Mouse (Mus musculus) ovary, adult 10 weeks (tissue): ENCODE results near the gene Zscan21. TPM values are rescaled to one million over a fixed set of nuclear protein-coding genes. Genes with fewer than 3 reads are reported as not detected.

Experiments
- polyA plus RNA-seq: library from polyadenylated mRNA; stranded (reverse); fragments of 350-450 nt; fragmentation: Illumina TruSeq; extraction: RNeasy Lipid Tissue Mini Kit (QIAGEN cat#74804); gene quantifications from one replicate; pipeline ENCODE4 v1.2.3, GENCODE M21; 2014

Gene Zscan21
- polyA plus RNA-seq, result 20.4 TPM

DNA sequence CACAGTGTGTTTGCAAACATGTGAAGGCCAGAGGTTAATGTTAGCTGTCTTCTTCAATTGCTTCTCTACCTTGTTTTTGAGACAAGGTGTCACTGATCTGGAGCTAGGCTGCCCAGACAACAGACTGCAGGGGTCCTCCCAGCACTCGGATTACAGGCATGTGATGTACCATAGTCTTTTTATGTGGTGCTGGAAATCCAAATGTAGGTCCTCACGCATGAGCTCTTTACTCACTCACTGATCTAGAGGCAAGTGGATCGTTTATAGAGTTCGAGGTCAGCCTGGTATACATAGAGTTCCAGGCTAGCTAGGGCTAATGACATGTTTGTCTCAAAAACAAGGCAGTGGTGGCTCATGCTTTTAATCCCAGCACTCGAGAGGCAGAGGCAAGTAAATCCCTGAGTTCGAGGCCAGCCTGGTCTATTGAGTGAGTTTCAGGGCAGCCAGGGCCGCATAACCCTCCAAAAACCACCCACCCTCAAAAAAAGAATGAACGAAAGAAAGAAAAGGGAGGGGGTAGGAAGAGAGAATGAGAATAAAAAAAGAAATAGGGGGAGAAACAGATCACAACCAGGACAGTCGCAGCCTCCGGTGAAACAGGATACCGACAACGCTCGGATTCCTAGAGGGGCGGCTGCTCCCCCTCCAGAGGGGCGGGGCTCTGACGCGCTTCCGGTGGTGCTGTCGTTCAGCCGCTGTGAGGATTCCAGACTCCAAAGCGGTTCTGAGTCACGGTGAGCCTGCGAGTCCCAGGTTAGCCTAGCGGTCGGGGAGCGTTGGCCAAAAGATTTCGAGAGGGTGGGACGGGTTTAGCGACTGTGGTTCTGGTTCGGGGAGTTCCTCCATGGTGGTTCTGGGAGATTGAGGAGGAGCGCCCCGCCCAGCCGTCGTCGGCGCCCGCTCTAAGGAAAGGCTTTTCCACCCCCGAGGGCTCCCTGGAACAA lies at the start of gene Zscan21:
Gene Zscan21 (plus strand): TSS at position 649 of the 944 bp plus-strand sequence.

DNA sequence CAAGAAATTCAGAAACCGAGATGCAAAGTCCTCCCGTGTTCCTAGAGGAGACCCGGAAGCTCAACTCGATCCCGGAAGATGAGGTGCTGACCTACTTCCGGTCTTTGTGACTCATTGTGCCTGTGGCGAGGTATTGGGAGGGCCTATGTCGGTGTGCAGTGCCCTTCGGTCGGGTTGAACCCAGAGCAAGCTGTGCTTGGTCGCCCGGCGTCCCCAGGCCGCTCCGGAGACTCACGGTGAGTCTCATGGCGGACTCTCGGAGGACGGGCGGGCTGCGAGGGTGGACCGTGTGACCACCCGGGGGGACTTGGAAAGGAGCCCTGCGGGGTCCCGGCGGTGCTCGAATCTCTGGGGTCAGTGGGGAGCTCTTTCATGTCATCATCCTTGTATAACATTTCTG lies 31.7 kb upstream of the Zscan21 start, which contains the start of gene Zkscan1:
Gene Zkscan1 (plus strand): TSS at position 89 of the 400 bp plus-strand sequence.

DNA sequence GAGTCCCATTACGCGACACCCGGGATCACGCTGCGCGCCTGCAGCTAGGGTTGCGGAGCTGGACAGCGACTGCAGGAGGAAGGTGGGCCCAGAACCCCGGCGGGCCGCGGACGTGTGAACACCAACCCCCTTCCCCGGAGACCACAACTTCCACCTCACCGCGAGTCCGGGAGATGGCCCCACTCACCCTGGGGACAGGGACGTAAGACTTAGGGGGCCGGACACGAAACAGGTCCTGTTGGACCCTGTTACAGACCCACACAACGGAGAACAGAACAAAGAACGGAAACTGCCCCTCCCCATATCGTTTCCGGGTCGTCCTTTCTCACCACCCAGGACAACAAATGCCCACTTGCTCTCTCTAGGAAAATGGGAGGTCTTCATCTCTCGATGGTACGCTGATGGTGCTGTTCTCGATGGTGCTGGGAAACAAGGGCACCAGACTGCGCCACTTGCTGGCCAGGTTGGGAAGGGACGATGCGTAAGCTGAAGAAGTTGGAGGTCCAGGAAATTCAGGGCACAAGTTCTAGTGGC lies 38.8 kb downstream of the Zscan21 start, which contains the start of gene Zfp113:
Gene Zfp113 (minus strand): TSS at position 302 of the 534 bp plus-strand sequence.

DNA sequence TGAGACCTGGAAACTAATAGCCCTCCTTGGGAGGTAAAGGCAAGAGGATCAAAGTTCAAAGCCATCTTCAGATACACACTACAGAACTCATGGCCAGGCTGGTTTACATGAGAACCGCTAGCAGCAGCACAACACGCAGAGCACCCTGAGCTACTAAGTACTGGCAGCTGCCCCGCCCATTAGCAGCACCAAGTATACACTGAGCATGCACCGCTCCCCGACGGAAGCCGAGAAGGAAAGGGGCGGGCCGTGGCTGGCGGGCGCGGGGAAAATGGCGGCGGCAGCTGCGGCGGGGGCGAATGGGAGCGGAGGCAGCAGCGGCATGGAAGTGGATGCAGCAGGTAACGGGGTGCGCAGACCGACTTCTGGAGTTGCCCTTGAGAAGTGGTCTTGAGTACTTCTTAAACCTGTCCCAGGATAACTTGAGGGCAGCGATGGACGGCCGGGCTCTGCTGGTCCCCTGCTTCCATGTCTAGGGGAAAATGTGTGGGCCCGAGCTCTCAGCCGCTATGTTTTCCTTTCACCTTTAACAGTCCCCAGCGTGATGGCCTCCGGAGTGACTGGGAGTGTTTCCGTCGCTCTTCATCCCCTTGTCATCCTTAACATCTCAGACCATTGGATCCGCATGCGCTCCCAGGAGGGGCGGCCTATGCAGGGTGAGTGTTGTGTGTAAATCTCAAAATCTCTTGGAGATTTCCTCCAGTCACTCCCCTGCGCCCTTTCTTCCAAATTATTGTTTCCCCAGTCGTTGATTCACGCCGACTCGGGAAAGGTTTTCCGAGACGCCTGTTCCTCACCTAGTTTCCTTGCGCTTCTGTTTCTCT lies 44.4 kb downstream of the Zscan21 start, which contains the start of gene Cops6:
Gene Cops6 (plus strand): TSS at position 230 of the 824 bp plus-strand sequence.

DNA sequence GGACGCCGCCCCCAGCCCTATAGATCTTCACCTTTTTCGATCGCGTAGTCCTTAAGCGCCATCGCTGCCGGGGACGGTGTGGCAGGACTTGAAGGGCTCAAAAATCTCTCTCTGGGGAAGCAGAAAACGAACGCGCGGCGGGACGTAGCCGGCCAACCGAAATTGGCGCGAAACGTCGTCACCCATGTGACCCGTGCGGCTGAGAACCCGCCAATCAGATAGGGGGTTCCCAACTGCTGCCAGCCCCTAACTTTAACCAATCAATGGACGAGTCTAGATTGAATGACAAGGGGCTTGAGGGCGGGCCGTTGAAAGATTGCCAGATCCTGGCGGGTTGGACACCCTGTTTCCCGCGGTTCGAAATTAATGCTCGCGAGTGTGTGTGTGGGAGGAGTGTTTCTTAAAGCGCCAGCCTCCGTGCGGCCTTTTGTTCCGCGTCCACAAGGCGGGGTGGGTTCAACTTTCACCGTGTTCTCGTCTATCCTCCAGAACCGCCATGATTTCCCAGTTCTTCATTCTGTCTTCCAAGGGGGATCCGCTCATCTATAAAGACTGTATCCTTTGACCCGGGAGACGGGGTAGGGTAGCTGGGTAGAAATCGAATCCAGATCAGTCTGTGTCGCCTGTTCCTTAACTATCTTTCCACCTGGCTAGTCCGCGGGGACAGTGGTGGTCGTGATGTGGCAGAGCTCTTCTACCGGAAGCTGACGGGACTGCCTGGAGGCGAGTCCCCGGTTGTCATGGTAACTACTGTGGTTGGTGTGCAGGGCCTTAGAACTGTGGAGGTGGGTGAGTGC lies 55.2 kb downstream of the Zscan21 start, which contains the start of the genes Ap4m1 and Mcm7:
Gene Ap4m1 (plus strand): TSS at position 308 of the 797 bp plus-strand sequence.
Gene Mcm7 (minus strand): TSS at position 728 of the 797 bp plus-strand sequence.

Other genes with a start within 250 kb of the Zscan21 start
- gene Pilrb2, start 245.1 kb upstream of the Zscan21 start, polyA plus RNA-seq, result 0.86 TPM
- not detected for gene Cyp3a13, start 195.3 kb upstream of the Zscan21 start, polyA plus RNA-seq
- gene Gjc3, start 153.8 kb upstream of the Zscan21 start, polyA plus RNA-seq, result 6.4 TPM
- not detected for gene Azgp1, start 135.4 kb upstream of the Zscan21 start, polyA plus RNA-seq
- gene Smok3a, start 95.6 kb upstream of the Zscan21 start, polyA plus RNA-seq, result not detected
- not detected for gene Smok3b, start 95.5 kb upstream of the Zscan21 start, polyA plus RNA-seq
- gene Smok3c, start 63.7 kb upstream of the Zscan21 start, polyA plus RNA-seq, result not detected
- 67.3 TPM for gene Zkscan1, start 31.8 kb upstream of the Zscan21 start, polyA plus RNA-seq
- gene Zfp113, start 38.8 kb downstream of the Zscan21 start, polyA plus RNA-seq, result 36.9 TPM
- gene Cops6, start 44.2 kb downstream of the Zscan21 start, polyA plus RNA-seq, result 66.2 TPM
- 4.1 TPM for gene Ap4m1, start 55.1 kb downstream of the Zscan21 start, polyA plus RNA-seq
- 28.4 TPM for gene Mcm7, start 55.5 kb downstream of the Zscan21 start, polyA plus RNA-seq
- 3.8 TPM for gene Taf6, start 70.5 kb downstream of the Zscan21 start, polyA plus RNA-seq
- gene Cnpy4, start 70.6 kb downstream of the Zscan21 start, polyA plus RNA-seq, result 35.7 TPM
- gene Mblac1, start 77.4 kb downstream of the Zscan21 start, polyA plus RNA-seq, result 0.48 TPM
- gene Nxpe5, start 109.0 kb downstream of the Zscan21 start, polyA plus RNA-seq, result 0.54 TPM
- gene Lamtor4, start 138.6 kb downstream of the Zscan21 start, polyA plus RNA-seq, result not detected
- gene BC037034, start 147.1 kb downstream of the Zscan21 start, polyA plus RNA-seq, result 0.51 TPM
- gene Gal3st4, start 155.9 kb downstream of the Zscan21 start, polyA plus RNA-seq, result 0.54 TPM
- not detected for gene Gm43720, start 163.1 kb downstream of the Zscan21 start, polyA plus RNA-seq
- 1.1 TPM for gene Gpc2, start 163.1 kb downstream of the Zscan21 start, polyA plus RNA-seq
- 0.68 TPM for gene Stag3, start 163.3 kb downstream of the Zscan21 start, polyA plus RNA-seq
- not detected for gene Pvrig, start 225.1 kb downstream of the Zscan21 start, polyA plus RNA-seq